Mouse (Mus musculus) left cerebral cortex, adult 2 months (tissue): Measurements from ENCODE around the gene C130050O18Rik. TPM values are rescaled to one million over a fixed set of nuclear protein-coding genes. Genes with fewer than 3 reads are reported as not detected.

ENCODE experiments used
- DNase-seq, 2 experiments: peaks; one replicate each; pipeline ENCODE4 v3.0.0; 2021 to 2022; ENCODE audit warnings: low spot score in 2 of 2, mixed read lengths in 1 of 2; ENCODE audit errors: extremely low spot score in 1 of 2
- H3K27ac ChIP-seq: fragments of 200-600 bp; 2 replicates; pipeline ENCODE4 v1.8.1; 2022
- H3K4me3 ChIP-seq: fragments of 200-600 bp; 2 replicates; pipeline ENCODE4 v1.8.1; 2022
- CTCF ChIP-seq: fragments of 200-600 bp; IDR thresholded peaks from 2 replicates; pipeline ENCODE4 v1.8.1; 2022; ENCODE audit warnings: antibody characterized with exemption, mild to moderate bottlenecking, moderate library complexity
- intact Hi-C: fragments of 180-260 bp; cut with DNase I; formaldehyde crosslinking; loops from one replicate; pipeline ENCODE4 v1.15.1; 2025
- total RNA-seq, 2 experiments: library from RNA; stranded (reverse); gene quantifications; 2 replicates each; pipeline ENCODE4 v1.2.3; 2021

Gene C130050O18Rik
- total RNA-seq, 2 experiments from 2014 or later: 0.29 to 0.63 TPM

- no peak for DNase-seq
- intact Hi-C loops: no loop called here
- no peak for TF ChIP-seq CTCF
- no peak overlapping the region for H3K4me3 ChIP-seq
- H3K27ac ChIP-seq: peak overlapping the region; percentile 4
These were observed 32.7 kb downstream of the C130050O18Rik start for GRCm38 (mm10) chr5:139437769-139438168.

- TF ChIP-seq CTCF: no peak
- Histone ChIP-seq H3K27ac (peak overlapping the region; percentile 4; the same call in 1 of the 2 replicates), H3K4me3 (no peak overlapping the region)
- intact Hi-C loops: no loop called here
- no peak for DNase-seq
These were observed 33.4 kb downstream of the C130050O18Rik start for GRCm38 (mm10) chr5:139438440-139438839.

DNA sequence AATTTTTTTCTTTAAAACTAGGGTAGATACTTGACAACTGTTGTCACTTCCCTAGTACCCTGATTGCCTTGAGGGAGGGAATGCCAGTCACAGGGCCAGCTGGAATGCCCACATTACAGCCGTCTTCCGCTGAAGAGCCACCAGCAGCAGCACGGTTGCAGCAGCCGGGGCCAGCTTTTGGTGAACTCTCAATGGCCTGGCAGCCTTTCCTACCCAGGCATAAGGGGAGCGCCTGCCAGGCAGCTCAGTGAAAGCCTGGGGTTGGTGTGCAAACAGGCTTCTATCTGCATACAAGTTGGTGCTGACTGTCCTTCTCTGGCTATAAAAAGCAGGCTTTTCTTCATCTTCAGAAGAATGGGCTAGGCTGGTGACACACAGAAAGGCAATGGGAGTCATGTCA lies 35.4 kb downstream of the C130050O18Rik start:
- intact Hi-C loops: no loop called here
- Histone ChIP-seq H3K27ac (peak overlapping the region; percentile 73), H3K4me3 (no peak overlapping the region)
- TF ChIP-seq CTCF: no peak
- DNase-seq: no peak

DNA sequence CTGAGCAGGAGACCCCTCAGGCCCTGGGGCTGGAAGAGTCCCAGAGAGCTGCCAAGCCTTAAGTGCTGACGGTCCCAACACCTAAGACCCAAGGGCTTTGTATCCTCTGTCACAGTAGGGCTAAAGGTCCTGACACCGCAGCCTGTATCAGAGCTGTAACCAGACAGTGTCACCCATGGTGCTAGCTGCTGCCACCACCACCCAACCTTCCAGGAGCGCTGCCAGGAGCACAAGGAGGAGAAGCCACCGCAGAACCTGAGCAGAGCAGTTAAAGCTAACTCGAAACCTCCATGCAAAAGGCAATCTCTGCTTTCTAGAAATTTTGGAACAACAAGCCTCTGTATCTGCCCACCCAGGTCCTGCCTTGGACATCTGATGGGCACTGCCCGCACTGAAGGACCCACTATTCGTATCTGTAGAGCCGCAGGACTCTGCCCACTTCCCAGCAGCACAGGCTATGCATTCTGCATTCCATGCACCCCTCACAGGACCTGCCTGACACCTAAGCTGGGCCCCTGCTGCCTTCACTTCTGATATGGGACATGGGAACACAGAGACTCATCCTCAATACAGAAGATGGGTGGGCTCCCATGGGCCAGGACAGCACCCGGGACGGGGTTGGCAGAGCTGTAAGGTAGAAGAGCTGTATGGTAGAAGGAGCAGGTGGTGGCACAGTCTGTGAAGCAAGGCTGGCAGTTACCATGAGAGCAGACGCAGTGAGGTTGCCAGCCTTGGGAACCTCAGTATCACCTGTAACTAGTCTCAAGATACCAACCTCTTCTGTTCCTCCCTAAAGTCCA lies 36.0 kb downstream of the C130050O18Rik start:
- H3K27ac ChIP-seq: peak overlapping the region; percentile 73
- no peak overlapping the region for H3K4me3 ChIP-seq
- no peak for DNase-seq
- no peak for TF ChIP-seq CTCF
- intact Hi-C loops: no loop called here

- Histone ChIP-seq H3K4me3 (no peak overlapping the region), H3K27ac (peak overlapping the region; percentile 28; the same call in 1 of the 2 replicates)
- intact Hi-C loops: no loop called here
- no peak for DNase-seq
- no peak for TF ChIP-seq CTCF
These were observed 36.6 kb downstream of the C130050O18Rik start for GRCm38 (mm10) chr5:139441726-139442018.

GRCm38 (mm10) chr5:139442428-139442827 lies 37.3 kb downstream of the C130050O18Rik start:
- DNase-seq: no peak
- intact Hi-C loops: no loop called here
- no peak overlapping the region for H3K4me3 ChIP-seq
- TF ChIP-seq CTCF: no peak
- peak overlapping the region; percentile 79 for H3K27ac ChIP-seq

- Histone ChIP-seq H3K4me3 (no peak overlapping the region), H3K27ac (peak overlapping the region; percentile 69)
- intact Hi-C loops: loop anchor here (1.0 kb wide), 1 partner anchor 18 kb away; no protein-coding TSS in a partner anchor
- TF ChIP-seq CTCF: no peak
- DNase-seq: no peak
These were observed 37.9 kb downstream of the C130050O18Rik start for GRCm38 (mm10) chr5:139442962-139443361.

DNA sequence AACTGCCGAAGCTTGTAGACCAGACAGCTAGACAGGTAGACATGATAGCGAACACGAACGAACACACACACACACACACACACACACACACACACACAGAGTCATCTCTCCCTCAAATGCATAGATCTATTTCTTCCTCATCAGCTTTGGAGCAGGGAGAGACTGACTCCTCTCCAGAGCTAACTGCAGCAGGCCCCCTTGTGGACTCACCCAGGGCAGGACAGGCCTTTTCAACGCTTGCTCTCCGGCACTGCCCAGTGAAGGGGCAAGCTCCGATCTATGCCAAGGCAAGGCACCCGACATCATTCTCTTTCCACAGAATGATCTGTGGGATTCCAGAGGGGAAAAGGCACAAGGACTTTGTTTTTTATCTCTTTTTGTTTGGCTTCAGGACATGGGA lies 40.2 kb downstream of the C130050O18Rik start:
- Histone ChIP-seq H3K4me3 (no peak overlapping the region), H3K27ac (no peak overlapping the region)
- intact Hi-C loops: loop anchor here (5.0 kb wide), 1 partner anchor 43 kb away; no protein-coding TSS in a partner anchor
- DNase-seq: no peak
- peak; percentile 38 for TF ChIP-seq CTCF

DNA sequence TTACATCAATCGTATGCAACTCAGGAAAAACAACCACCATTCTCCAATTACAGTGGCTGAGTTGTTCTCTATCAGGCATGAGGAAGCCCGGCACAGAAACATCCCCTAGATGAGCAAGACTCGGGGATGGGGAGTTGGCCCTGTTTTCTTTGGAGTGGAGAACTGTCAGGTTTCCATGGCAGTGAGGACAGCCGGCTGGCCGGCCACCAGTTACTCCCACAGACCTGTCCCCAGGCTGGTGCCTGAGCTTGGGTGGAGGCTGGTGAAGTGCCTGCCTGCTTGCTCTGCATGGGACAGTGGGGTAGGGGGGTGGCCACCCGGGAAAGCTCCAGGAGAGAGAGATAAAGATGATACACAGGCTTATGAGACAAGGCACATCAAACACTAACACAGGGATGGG lies 42.9 kb downstream of the C130050O18Rik start:
- DNase-seq: peak in 1 of 2 experiments; percentile 61
- Histone ChIP-seq H3K27ac (peak overlapping the region; percentile 69), H3K4me3 (no peak overlapping the region)
- TF ChIP-seq CTCF: no peak
- intact Hi-C loops: loop anchor here (5.0 kb wide), 1 partner anchor 46 kb away; no protein-coding TSS in a partner anchor

DNA sequence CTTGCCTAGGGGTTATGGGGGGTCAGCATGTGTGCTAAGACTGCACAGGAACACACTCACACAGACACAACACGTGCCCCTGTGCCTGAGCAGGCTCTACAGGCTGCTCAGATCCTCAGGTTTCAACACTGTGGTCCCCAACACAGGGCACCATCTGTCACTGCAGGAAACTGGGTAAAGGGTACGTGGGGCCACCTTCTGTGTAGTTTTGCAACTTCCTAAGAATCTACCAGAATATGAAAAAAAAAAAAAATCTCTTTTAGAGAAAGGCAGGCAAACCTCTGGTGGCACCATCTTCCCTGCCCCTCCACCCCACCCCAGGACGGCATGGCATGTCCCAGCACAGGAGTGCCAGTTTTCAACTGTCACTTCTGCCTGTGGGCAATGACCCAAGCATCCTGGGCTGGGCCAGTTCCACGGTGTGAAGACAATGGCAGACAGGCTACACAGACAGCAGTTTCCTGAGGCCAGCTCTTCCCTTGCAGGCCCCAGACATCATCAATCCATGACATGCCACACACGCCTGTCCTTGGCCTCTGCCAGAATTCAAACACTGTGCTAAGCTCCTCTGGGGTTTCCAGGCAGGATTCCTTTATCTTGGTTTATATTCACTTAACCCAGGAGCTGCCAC lies 44.2 kb downstream of the C130050O18Rik start:
- intact Hi-C loops: loop anchor here (5.0 kb wide), 1 partner anchor 47 kb away; no protein-coding TSS in a partner anchor
- no peak for DNase-seq
- Histone ChIP-seq H3K27ac (peak overlapping the region; percentile 32), H3K4me3 (no peak overlapping the region)
- TF ChIP-seq CTCF: no peak

GRCm38 (mm10) chr5:139449926-139450325 lies 44.8 kb downstream of the C130050O18Rik start:
- peak overlapping the region; percentile 32 for H3K27ac ChIP-seq
- H3K4me3 ChIP-seq: no peak overlapping the region
- no peak for DNase-seq
- intact Hi-C loops: loop anchor here (5.0 kb wide), 1 partner anchor 48 kb away; no protein-coding TSS in a partner anchor
- TF ChIP-seq CTCF: no peak

DNA sequence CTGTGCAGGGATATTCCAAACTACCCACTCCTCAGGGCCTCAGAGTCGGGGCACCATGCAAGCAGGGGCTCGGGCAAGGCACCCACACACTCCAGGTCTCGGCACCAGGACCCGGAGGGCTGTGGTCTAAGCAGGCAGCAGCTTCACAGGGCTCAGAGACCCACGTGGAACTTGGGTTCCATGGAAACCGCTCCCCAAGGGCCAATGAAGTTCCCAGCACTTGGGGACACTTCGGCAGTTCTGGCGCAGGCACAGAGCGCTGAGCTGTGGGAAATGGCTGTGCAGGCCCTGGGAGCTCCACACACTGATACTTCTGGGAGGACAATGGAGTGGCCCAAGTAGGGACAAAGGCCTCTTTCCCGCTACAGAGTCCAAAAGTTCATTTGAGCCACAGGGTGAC lies 48.0 kb downstream of the C130050O18Rik start:
- no peak for DNase-seq
- intact Hi-C loops: no loop called here
- H3K27ac ChIP-seq: peak overlapping the region; percentile 8
- H3K4me3 ChIP-seq: no peak overlapping the region
- no peak for TF ChIP-seq CTCF
